Mouse (Mus musculus): ENCODE measurements around the gene Gpbp1. TPM values are rescaled to one million over a fixed set of nuclear protein-coding genes. Genes with fewer than 3 reads are reported as not detected.

The Gpbp1 gene
- total and polyA plus RNA-seq, 3 experiments: 0.44 to 108 (median 64.8) TPM

DNA sequence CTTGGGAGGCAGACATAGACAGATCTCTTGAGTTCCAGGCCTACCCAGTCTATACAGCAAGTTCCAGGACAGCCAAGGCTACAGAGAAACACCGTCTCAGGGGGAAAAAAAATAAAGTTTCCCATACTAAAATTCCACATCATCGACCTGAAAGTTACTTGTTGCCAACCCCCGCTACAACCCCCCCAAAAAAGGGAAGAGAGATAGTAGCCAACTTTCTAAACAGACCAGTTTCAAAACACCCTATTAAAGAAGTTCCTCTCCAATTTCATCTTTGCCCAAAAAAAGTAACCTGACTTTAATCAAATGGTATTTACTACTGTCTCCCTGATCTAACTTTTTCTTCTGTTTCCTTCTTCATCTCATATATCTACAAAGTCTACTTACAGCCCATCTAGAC, 22.6 kb downstream of the Gpbp1 start:
- DNase-seq: no peak

DNA sequence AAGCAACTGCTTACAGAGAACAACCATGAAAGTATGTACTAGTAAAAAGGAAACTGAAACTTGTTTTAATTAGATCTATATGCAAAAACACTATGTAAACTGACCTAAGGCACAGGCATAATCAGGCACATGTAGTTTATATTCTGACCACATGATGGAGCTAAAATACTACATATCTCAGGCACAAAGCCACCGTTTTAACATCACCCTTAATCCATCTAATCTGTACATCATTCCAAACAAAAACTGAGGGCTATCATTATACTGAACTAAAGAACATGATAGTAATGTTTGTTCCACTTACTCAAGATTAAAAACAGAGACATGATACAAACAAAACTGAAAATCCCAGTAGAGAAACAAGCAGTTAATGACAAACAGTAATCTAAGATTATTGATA, 28.5 kb downstream of the Gpbp1 start:
- no peak for DNase-seq

- no peak for DNase-seq
These were observed 33.1 kb downstream of the Gpbp1 start for GRCm38 (mm10) chr13:111456790-111457189.

- DNase-seq: no peak
These were observed 45.6 kb downstream of the Gpbp1 start for GRCm38 (mm10) chr13:111444325-111444724.

DNA sequence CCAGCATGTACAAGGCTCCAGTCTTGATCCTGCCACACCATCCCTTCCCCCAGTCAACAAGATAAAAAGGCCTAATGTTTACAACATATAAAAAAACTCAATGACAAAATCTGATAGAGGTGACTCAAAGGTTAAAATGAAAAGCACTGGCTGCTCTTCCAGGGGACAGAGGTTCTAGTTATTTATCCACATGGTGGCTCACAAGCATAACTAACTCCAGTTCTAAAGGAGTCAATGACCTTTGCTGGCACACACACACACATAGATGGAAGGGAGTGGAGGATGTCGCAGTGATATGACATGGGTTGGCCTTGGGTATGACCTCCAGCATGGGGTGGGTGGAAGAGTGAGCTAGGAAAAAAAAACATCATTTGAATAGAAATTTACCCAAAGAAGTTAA, 58.7 kb downstream of the Gpbp1 start:
- DNase-seq: peak; percentile 45

GRCm38 (mm10) chr13:111421330-111421729, 68.6 kb downstream of the Gpbp1 start:
- DNase-seq: no peak

DNA sequence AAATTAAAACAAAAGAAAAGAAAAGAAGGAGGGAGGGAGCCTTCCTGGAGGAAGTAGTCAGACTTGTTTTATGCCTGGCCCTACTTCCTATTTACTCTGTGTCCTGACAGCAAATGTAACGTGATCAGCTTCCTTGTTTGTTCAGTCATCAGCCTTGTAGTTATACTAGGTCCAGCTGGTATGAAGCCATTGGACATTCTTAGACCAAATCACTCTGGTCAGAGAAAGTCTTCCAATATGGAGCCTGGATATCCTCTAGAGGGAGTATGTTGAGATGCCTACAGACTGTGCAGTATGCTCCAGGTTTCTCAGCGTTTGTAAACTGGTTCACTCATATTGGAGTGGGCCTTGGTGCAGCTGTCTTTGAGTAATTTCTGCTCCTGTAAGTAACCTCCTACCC, 71.8 kb downstream of the Gpbp1 start:
- DNase-seq: no peak

DNA sequence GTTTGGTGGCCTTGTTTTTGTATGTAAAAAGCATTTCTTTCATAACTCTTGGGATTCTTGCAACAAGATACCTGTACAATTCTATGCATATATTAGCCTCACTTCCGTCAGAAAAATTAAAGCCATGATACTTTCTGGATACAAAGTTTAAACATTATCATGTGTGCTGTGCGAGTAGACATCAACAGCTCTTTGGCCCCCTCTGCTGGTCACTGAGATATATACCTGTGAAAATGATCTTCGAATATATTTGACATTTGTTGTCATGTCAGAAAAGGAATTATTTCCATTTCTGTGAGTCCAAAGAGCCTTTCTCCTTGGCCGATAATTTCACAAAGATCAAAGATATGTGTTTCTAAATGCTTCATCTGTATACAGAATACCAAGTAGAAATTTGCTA, 76.8 kb downstream of the Gpbp1 start:
- peak; percentile 46 for DNase-seq

DNA sequence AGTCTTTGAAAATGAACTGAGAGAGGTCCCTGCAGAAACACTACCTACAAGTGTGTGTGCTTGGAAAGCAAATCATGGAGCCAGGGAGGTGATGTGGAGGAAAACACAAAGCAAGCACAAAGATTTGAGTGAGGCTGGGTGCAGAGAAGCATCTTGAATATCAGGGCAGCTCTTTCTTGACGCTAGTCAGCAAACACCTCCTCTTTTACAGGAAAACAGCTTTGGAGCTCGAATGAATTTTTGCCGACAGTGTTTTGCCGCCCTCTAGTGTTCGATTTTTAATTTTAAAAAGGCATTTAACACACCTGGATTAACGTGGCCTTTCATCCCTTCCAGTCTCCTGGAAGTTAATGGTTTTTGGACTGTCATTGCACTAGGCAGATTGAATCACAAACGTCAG, 79.1 kb downstream of the Gpbp1 start:
- DNase-seq: peak; percentile 19

- no peak for DNase-seq
These were observed 83.0 kb downstream of the Gpbp1 start for GRCm38 (mm10) chr13:111406859-111407389.

DNA sequence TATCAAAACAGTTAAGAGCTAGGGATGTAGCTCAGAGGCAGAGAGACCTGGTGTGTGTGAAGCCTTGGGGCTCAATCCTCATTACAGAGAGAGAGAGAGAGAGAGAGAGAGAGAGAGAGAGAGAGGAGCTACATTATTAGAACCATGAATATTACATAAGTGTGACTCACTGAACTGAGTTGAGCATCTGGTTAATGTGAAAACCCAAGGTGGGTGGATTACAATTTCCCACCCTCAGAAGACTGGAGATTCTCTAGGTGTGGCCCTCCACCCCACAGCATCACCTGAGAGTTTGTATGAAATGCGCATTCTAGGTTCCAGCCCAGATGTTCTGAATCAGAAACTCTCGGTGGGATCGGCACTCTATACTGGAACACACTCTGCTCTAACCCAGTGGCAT, 84.0 kb downstream of the Gpbp1 start:
- DNase-seq: no peak

GRCm38 (mm10) chr13:111397600-111398151, 92.2 kb downstream of the Gpbp1 start:
- no peak for DNase-seq

DNA sequence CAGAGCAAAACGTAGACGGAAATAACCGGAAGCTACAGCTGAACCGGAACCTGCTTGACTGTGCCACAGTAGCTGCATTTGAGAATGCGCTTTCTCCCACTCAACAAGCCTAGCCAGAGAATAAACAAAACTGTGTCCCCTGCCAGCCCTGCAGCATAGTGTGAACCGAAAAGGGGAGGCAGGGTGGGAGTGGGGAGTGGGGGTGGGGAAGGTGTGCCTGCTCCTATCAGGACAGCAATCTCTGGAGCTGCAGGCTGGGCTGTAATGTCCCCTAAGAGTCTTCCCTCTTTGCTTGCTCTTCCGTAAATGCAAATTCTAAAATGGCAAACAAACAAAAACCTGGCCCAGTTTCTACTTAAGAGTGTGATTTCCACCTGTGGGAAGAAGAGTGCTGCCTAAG, 92.8 kb downstream of the Gpbp1 start:
- DNase-seq: no peak

DNA sequence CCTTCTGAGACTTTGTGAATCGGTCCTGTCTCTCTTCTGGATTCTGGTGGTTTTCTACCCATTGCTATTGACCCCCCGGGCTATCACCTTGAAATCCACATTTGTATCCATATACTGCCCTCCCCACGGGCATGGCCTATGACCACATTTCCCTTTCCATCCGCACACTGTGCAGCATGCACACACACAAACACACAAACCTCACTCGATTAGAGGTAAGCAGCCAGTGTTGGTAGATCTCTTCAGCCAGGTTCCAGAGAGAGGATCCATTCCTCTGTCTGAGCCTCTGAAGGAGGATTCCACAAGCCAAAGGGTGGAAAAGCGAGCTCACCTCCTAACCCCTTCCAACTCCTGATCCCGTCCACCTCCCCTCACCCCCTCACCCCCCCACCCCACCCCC, 94.4 kb downstream of the Gpbp1 start:
- DNase-seq: no peak

DNA sequence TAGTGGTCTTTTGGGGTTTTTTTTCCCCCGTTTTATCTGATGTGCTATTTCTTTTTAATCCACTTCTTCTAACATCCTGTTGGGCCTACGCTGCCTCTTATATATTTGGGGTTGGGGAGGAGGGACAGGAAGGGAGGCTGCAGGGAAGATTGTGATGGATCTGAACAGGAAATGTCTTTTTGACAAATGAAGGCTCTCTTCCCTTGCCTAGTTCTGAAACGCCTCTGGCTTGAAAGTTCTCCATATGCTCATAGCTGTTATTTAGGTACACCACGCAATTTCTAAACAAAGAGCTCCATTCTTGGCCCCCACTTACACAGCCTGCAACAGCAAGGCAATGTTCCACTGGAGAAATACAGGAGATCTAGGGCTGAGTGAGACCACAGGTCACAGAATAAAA, 95.0 kb downstream of the Gpbp1 start:
- DNase-seq: no peak

DNA sequence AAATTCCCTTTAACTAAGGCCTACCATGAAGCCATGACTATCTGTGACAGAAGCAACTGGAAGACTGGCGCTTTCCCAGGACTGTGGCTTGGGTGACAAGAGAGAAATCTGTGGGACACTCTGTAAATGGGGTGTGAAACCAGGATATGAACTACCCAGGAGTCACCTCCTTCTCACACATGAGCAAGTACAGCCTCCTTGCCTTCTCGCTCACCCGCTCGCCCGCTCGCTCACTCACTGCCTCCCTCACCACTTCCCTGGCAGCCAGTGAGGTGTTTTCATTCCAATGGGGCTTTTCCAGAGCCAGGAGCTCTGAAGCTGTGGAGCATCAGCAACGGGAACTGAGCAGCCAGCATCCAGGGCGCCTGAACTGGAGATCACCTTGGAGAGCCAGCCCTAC, 95.6 kb downstream of the Gpbp1 start:
- no peak for DNase-seq

DNA sequence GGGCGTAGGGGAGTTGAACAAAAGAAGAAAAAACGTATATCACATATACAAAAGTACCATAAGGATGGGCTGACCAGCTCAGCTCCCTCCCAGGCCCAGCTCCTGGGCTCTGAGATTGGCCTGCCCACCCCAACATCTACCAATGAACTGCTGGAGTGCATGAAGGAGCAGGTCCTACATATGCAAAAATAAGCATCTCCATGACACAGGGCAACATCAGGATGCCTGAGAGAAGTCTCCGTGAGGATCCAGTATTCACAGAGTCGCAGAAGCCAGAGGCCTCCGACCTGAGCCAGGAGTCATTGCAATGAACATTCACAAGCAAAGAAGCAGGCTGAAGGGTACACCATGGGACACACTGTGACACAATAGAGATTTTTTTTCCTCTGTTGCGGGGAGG, 96.5 kb downstream of the Gpbp1 start:
- no peak for DNase-seq

DNA sequence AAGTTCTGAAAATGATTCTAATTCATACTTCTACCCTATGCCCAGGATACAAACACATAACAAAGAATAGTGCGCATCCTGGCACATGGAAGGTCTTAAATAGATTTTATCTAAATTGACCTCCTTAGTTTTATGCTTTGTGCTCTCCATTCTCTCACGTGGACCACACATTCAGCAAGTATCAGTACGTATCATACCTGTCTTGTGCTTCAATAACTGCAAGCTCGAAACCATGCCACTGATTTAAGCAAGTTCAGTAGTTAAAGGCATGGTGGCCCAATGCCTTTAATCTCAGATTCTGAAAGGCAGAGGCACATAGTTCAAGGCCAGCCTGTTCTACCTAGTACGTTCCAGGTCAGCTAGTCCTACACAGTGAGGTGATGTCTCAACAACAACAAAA, 98.5 kb downstream of the Gpbp1 start:
- no peak for DNase-seq

- peak; percentile 17 for DNase-seq
These were observed 98.9 kb downstream of the Gpbp1 start for GRCm38 (mm10) chr13:111391011-111391410.

DNA sequence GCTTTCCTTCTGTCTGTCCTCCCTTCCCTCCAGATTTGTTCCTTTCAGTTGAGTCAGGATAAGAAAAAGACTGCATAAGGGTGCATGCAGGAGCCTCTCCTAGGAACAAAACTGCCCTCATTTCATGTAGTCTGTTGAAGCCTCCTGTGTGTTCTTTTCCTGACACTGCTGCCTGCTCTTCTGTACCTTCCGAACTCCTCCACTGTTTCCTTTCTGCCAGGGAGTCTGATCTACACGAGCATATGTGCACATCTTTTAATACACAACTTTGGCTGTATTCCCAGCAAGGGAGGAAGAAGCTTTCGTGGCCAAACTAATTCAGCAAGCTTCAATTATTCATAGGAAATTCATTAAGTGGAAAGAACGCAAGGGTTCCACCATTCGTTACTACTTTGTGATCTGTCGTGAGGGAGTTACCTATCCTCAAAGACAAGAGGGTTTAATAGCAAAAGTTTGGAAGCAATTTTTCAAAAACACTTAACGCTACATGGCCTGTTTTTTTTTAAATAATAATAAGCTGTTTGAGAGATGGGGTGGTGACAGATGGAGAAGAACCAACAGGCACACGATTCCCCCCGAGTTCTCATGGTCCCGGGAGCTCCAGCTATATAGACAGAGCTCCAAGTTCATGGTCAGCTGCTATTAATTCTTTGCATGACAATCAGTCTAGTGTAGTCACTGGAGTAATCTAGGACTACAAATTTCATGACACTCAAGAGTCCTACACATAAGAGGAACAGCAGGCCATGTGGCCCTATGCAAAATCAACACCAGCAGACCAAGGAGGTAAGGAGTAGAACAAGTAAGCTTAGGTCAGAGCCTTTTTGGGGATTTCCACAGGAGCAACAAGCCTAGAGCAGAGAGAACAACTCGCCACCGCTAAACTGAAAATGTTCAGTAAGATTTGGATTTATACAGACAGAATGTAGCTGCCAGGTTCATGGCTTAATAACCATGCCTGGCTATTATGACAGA, 105.6 kb downstream of the Gpbp1 start:
- no peak for DNase-seq

All from adrenal gland, adult 2 months (tissue).